Mouse (Mus musculus) hindbrain, postnatal 0 days (tissue): Measurements from ENCODE around the gene Amn. TPM values are rescaled to one million over a fixed set of nuclear protein-coding genes. Genes with fewer than 3 reads are reported as not detected.
A peak's percentile ranks its signal among the peaks of the same experiment; 100 is the strongest.

Source experiments
- ATAC-seq: fragments of 200-750 bp; cut with Nextera tagmentation; 2 replicates; pipeline ENCODE4 v1.8.0; 2017; ENCODE audit warnings: mild to moderate bottlenecking, moderate TSS enrichment, moderate library complexity
- DNase-seq: peaks from one replicate; pipeline ENCODE4 v3.0.0-alpha.2; 2015; ENCODE audit warnings: low spot score
- H3K27ac ChIP-seq: fragments of 300-500 bp; sonication (generic); 2 replicates; pipeline ENCODE4 v1.5.1; 2014; ENCODE audit warnings: mild to moderate bottlenecking
- H3K27me3 ChIP-seq: fragments of 300-500 bp; sonication (generic); 2 replicates; pipeline ENCODE4 v1.6.1; 2014; ENCODE audit warnings: low read length, mixed read lengths; ENCODE audit not compliant: insufficient read depth
- H3K36me3 ChIP-seq: fragments of 300-500 bp; sonication (generic); 2 replicates; pipeline ENCODE4 v1.6.1; 2014; ENCODE audit warnings: low read length, mixed read lengths; ENCODE audit not compliant: insufficient read depth
- H3K4me1 ChIP-seq: fragments of 300-500 bp; sonication (generic); 2 replicates; pipeline ENCODE4 v1.6.1; 2014; ENCODE audit warnings: antibody characterized with exemption, low read length, mixed read lengths; ENCODE audit not compliant: insufficient read depth
- H3K4me2 ChIP-seq: fragments of 300-500 bp; sonication (generic); 2 replicates; pipeline ENCODE4 v1.6.1; 2014; ENCODE audit warnings: low read depth, mild to moderate bottlenecking, low read length, moderate library complexity, mixed read lengths
- H3K4me3 ChIP-seq: fragments of 300-500 bp; sonication (generic); 2 replicates; pipeline ENCODE4 v1.5.1; 2014; ENCODE audit warnings: low read length
- H3K9ac ChIP-seq: fragments of 300-500 bp; sonication (generic); replicated peaks from 2 replicates; pipeline ENCODE4 v1.6.1; 2014; ENCODE audit warnings: mild to moderate bottlenecking, low read length, moderate library complexity, mixed read lengths
- H3K9me3 ChIP-seq: fragments of 300-500 bp; sonication (generic); 2 replicates; pipeline ENCODE4 v1.6.1; 2016; ENCODE audit warnings: low read length, mixed read lengths
- CTCF ChIP-seq: IDR thresholded peaks from 2 replicates; pipeline ENCODE4 v1.5.1; 2016; ENCODE audit warnings: antibody characterized with exemption, control low read depth, low read depth
- WGBS: fragments of 180-500 bp; shearing (Covaris S2); extraction: QIAGEN DNeasy Blood & Tissue Kit; methylation state at CpG from one replicate; pipeline ENCODE4 v1.1.7; 2014; 5-methylcytosine and 5-hydroxymethylcytosine counted together
- polyA plus RNA-seq: library from polyadenylated mRNA; unstranded; fragments of >200 nt; fragmentation: Nextera tagmentation; extraction: Ambion mirVana; gene quantifications from 2 replicates; pipeline ENCODE4 v1.2.1, GENCODE M21; 2015
- total RNA-seq: library from RNA; depleted of rRNA; stranded (reverse); fragments of >200 nt; gene quantifications from 2 replicates; pipeline ENCODE4 v1.2.3, GENCODE M21; 2014

Gene Amn
- total and polyA plus RNA-seq, 2 experiments from 2014 or later: 106 to 133 TPM

DNA sequence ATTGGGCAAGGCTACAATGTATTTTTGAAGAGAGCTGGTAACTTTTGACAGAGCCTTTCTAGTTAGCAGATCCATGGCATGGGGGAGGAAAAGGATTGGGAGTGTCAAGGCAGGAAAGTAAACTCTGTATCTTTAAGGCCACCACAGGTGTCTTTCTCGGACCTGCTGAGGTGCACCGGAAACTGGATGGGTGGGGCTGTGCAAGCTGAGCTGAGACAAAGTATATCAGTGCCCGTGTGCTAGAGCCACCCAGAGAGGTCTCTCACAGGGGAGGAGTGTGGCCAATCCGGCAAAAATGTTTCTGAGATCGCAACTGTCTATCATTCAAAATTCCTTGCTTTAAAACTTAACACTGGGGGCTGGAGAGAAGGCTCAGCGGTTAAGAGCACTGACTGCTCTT is 35.3 kb upstream of the Amn start:
- Histone ChIP-seq H3K27ac (no peak overlapping the region), H3K9ac (no peak overlapping the region), H3K9me3 (no peaks in the 10 kb centered on the region), H3K36me3 (no peaks in the 10 kb centered on the region), H3K4me3 (no peak overlapping the region), H3K27me3 (no peaks in the 10 kb centered on the region), H3K4me1 (0 out of 2 replicates have a peak, but pooled peaks cover 9% of the 10 kb centered on the region), H3K4me2 (no peak overlapping the region)
- DNase-seq: no peak
- no peak for TF ChIP-seq CTCF
- no peak for ATAC-seq
- WGBS: 96% methylated on average over 6 of the region's 6 CpGs

DNA sequence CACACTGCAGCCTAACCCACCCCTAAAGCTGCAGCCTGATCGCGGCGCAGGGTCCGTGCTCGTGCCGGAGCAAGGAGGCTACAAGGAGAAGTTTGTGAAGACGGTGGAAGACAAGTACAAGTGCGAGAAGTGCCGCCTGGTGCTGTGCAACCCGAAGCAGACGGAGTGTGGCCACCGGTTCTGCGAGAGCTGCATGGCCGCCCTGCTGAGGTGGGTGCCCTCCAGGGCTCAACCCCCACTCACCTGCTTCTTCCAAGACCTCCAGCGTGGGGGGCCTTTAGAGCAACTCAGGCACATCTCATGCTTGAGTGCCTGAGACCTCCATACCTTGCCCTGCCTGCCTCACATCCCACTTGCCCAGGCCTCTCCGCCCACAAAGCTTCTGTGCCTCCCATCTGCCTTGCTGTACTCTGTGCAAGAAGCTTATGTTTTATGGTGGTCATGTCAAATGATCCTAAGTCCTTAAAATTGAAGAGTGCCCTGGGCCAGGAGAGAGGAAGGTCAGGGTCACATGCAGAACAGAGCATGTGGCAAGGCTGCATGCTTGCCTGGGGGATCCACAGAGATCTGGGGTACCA is 33.2 kb upstream of the Amn start:
- TF ChIP-seq CTCF: no peak
- H3K4me1 ChIP-seq: 0 out of 2 replicates have a peak, but pooled peaks cover 9% of the 10 kb centered on the region
- DNase-seq: no peak
- no peak overlapping the region for H3K27ac ChIP-seq
- no peaks in the 10 kb centered on the region for H3K9me3 ChIP-seq
- no peak overlapping the region for H3K9ac ChIP-seq
- WGBS: 92% methylated on average over 16 of the region's 16 CpGs
- H3K27me3 ChIP-seq: no peaks in the 10 kb centered on the region
- no peak for ATAC-seq
- H3K36me3 ChIP-seq: no peaks in the 10 kb centered on the region
- no peak overlapping the region for H3K4me3 ChIP-seq
- H3K4me2 ChIP-seq: no peak overlapping the region

DNA sequence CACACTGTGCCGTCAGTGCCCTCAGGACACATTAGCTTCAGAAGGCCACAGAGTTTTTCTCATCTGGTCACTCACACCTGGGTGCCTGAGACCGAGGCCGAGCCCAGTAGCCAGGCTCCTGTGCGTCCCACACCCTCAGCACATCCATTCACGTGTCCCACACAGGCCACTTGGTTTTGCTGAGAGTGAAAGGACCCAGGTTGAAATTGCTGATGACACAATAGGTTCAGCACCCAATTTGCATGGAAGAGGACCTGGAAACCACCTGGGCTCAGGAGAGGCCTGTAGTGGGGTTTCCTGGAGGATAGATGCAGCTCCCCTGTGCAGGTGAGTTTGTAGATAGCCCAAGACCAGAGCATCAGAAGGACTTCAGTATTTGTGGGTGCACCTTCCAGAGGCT is 32.5 kb upstream of the Amn start:
- no peak for TF ChIP-seq CTCF
- Histone ChIP-seq H3K9ac (peak overlapping the region; percentile 28; the same call in 1 of the 2 replicates), H3K27ac (peak overlapping the region; percentile 66), H3K27me3 (no peaks in the 10 kb centered on the region), H3K4me3 (no peak overlapping the region), H3K4me1 (0 out of 2 replicates have a peak, but pooled peaks cover 9% of the 10 kb centered on the region), H3K36me3 (0 out of 2 replicates have a peak, but pooled peaks cover 3% of the 10 kb centered on the region), H3K9me3 (no peaks in the 10 kb centered on the region), H3K4me2 (no peak overlapping the region)
- DNase-seq (no peak), ATAC-seq (no peak)
- WGBS: 89% methylated on average over 5 of the region's 5 CpGs

DNA sequence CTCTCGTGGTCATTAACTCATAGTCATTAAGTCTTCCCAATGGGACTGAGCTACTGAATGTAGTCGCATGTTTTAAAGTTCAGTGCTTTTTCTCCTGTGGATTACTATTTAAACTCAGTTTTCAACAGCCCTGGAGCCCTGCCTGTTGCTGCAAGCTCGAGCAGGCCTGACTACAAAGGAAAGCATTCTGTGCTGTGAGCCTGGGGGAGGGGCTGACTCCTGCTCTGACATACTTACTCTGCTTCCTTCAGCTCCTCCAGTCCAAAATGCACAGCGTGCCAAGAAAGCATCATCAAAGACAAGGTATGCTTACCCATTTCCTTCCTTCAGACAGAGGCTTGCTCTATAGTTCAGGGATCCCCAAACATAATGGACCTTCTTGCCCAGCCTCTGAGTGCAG is 32.1 kb upstream of the Amn start:
- peak; percentile 73; the same call in 1 of the 2 replicates for ATAC-seq

DNA sequence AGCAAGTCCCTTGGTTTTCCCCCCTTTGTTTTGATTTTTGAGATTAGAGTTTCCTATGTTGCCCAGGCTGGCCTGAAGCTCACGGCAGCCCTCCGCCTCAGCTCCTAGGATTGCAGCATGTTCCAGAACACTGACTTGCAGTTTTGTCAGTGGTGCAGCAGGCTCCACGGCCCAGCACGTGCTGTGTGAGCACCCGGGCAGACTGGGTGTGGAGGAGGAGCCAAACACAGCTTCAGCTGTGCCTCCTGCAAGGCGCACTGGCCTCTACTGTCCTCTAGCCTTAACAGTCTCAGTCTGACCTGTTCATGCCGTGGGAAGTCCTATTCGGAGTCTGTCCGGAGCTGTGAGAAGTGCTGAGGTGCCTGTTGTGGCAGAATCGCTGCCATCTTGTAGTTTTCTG is 31.0 kb upstream of the Amn start:
- Histone ChIP-seq H3K27me3 (no peaks in the 10 kb centered on the region), H3K36me3 (peaks cover 12% of the 10 kb centered on the region; the same call in 1 of the 2 replicates), H3K9ac (no peak overlapping the region), H3K4me2 (no peak overlapping the region), H3K27ac (no peak overlapping the region), H3K4me3 (no peak overlapping the region), H3K4me1 (0 out of 2 replicates have a peak, but pooled peaks cover 9% of the 10 kb centered on the region), H3K9me3 (no peaks in the 10 kb centered on the region)
- no peak for DNase-seq
- ATAC-seq: no peak
- WGBS: 82% methylated on average over 10 of the region's 10 CpGs
- no peak for TF ChIP-seq CTCF

More for the DNA sequence above, 32.1 kb upstream of the Amn start:
- Histone ChIP-seq H3K36me3 (0 out of 2 replicates have a peak, but pooled peaks cover 6% of the 10 kb centered on the region), H3K4me2 (no peak overlapping the region), H3K9me3 (no peaks in the 10 kb centered on the region), H3K27me3 (no peaks in the 10 kb centered on the region), H3K9ac (peak overlapping the region; percentile 28; the same call in 1 of the 2 replicates), H3K4me3 (no peak overlapping the region), H3K27ac (peak overlapping the region; percentile 66; the same call in 1 of the 2 replicates), H3K4me1 (0 out of 2 replicates have a peak, but pooled peaks cover 9% of the 10 kb centered on the region)
- no peak for TF ChIP-seq CTCF
- peak; percentile 55 for DNase-seq
- 38% methylated on average over 4 of the region's 4 CpGs for WGBS

DNA sequence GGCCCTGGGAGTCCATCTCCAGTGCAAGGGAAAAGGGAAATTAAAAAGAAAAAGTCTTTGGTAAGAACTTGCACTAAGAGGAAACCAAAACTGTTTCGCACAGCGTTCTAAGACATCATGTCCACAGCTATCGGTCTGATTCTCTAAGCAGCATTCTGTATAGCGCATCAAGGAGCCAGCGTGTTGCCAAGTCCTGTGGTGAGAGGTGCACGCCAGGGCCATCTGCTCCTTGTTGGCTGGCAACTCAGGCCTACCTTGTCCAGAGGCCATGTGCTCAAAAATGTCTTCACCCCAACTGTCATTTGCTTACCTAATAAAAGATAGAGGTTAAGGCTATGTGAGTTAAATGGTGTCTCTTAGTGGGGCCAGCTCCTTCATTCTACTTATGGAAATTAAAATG is 29.0 kb upstream of the Amn start:
- Histone ChIP-seq H3K36me3 (peaks cover 17% of the 10 kb centered on the region; the same call in 1 of the 2 replicates), H3K4me3 (no peak overlapping the region), H3K9me3 (no peaks in the 10 kb centered on the region), H3K27ac (no peak overlapping the region), H3K4me2 (no peak overlapping the region), H3K27me3 (no peaks in the 10 kb centered on the region), H3K4me1 (0 out of 2 replicates have a peak, but pooled peaks cover 9% of the 10 kb centered on the region), H3K9ac (no peak overlapping the region)
- TF ChIP-seq CTCF: no peak
- WGBS: 66% methylated on average over 6 of the region's 6 CpGs
- ATAC-seq (no peak), DNase-seq (peak; percentile 71)

DNA sequence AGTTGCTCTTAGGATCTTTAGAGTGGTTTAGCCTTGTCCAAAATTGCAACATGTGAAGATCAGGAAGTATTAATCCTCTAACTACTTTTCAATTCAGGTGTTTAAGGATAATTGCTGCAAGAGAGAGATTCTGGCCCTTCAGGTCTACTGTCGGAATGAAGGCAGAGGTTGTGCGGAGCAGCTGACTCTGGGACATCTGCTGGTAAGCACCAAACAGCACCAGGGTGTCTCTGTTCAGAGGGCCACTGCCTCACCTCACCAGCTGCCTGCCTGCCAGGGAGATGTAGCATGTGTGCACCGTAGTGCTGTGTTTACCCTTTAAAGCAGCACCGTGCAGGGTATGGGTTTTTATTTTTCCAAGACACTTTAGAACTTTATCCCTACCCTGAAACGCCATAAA is 28.5 kb upstream of the Amn start:
- 76% methylated on average over 5 of the region's 5 CpGs for WGBS
- Histone ChIP-seq H3K9me3 (no peaks in the 10 kb centered on the region), H3K27me3 (no peaks in the 10 kb centered on the region), H3K4me2 (no peak overlapping the region), H3K27ac (no peak overlapping the region), H3K4me1 (0 out of 2 replicates have a peak, but pooled peaks cover 9% of the 10 kb centered on the region), H3K4me3 (no peak overlapping the region), H3K36me3 (peaks cover 17% of the 10 kb centered on the region; the same call in 1 of the 2 replicates), H3K9ac (no peak overlapping the region)
- ATAC-seq (no peak), DNase-seq (no peak)
- TF ChIP-seq CTCF: no peak
